Mouse (Mus musculus): ENCODE data around the gene Cers1. TPM values are rescaled to one million over a fixed set of nuclear protein-coding genes. Genes with fewer than 3 reads are reported as not detected.

Cers1 gene
- polyA plus RNA-seq, 1 experiment from 2014 or later = 24.5 TPM

GRCm38 (mm10) chr8:70283136-70284077 is 32.2 kb upstream of the Cers1 start:
- H3K9ac ChIP-seq = peak overlapping the region; percentile 94
- peak overlapping the region; percentile 74 for H3K4me2 ChIP-seq
- H3K4me1 ChIP-seq (replicated peaks) = peaks cover 33% of the 10 kb centered on the region
- H3K36me3 ChIP-seq = peaks cover 35% of the 10 kb centered on the region
- H3K4me3 ChIP-seq = peak overlapping the region; percentile 75
- H3K9me3 ChIP-seq = no peaks in the 10 kb centered on the region
- peak overlapping the region; percentile 55 for H3K27ac ChIP-seq
- H3K27me3 ChIP-seq = 0 out of 2 replicates have a peak, but pooled peaks cover 1% of the 10 kb centered on the region
- WGBS = under 1% methylated on average over 54 of the region's 55 CpGs
- peak; percentile 65 for ATAC-seq (ENCODE audit: low FRiP score)

GRCm38 (mm10) chr8:70284421-70284820 is 31.2 kb upstream of the Cers1 start:
- Histone ChIP-seq H3K9ac (no peak overlapping the region), H3K9me3 (no peaks in the 10 kb centered on the region), H3K27ac (no peak overlapping the region), H3K27me3 (no peaks in the 10 kb centered on the region), H3K4me3 (no peak overlapping the region), H3K36me3 (peaks cover 45% of the 10 kb centered on the region), H3K4me1 (replicated peaks) (peaks cover 33% of the 10 kb centered on the region), H3K4me2 (peak overlapping the region; percentile 74)
- WGBS = 74% methylated on average over 5 of the region's 5 CpGs
- no peak for ATAC-seq (ENCODE audit: low FRiP score)

GRCm38 (mm10) chr8:70285304-70285703 is 30.3 kb upstream of the Cers1 start:
- Histone ChIP-seq H3K9ac (no peak overlapping the region), H3K4me1 (replicated peaks) (peaks cover 33% of the 10 kb centered on the region), H3K27ac (no peak overlapping the region), H3K36me3 (peaks cover 52% of the 10 kb centered on the region), H3K4me2 (no peak overlapping the region), H3K27me3 (no peaks in the 10 kb centered on the region), H3K9me3 (no peaks in the 10 kb centered on the region), H3K4me3 (no peak overlapping the region)
- 98% methylated on average over 15 of the region's 15 CpGs for WGBS
- no peak for ATAC-seq (ENCODE audit: low FRiP score)

- H3K27me3 ChIP-seq = no peaks in the 10 kb centered on the region
- H3K9ac ChIP-seq = no peak overlapping the region
- WGBS = 90% methylated on average over 8 of the region's 8 CpGs
- H3K4me3 ChIP-seq = no peak overlapping the region
- no peak for ATAC-seq (ENCODE audit: low FRiP score)
- no peak overlapping the region for H3K4me2 ChIP-seq
- H3K36me3 ChIP-seq = peaks cover 67% of the 10 kb centered on the region
- H3K4me1 ChIP-seq (replicated peaks) = peaks cover 28% of the 10 kb centered on the region
- no peak overlapping the region for H3K27ac ChIP-seq
- H3K9me3 ChIP-seq = no peaks in the 10 kb centered on the region
Measured at GRCm38 (mm10) chr8:70286737-70287136, 28.8 kb upstream of the Cers1 start.

GRCm38 (mm10) chr8:70293988-70294405 is 21.6 kb upstream of the Cers1 start:
- no peak overlapping the region for H3K4me3 ChIP-seq
- no peak for ATAC-seq (ENCODE audit: low FRiP score)
- H3K27me3 ChIP-seq = no peaks in the 10 kb centered on the region
- no peak overlapping the region for H3K4me2 ChIP-seq
- no peak overlapping the region for H3K9ac ChIP-seq
- H3K9me3 ChIP-seq = no peaks in the 10 kb centered on the region
- no peaks in the 10 kb centered on the region for H3K4me1 ChIP-seq (replicated peaks)
- no peak overlapping the region for H3K27ac ChIP-seq
- WGBS = 73% methylated on average over 5 of the region's 5 CpGs
- peaks cover 94% of the 10 kb centered on the region for H3K36me3 ChIP-seq

- Histone ChIP-seq H3K4me3 (0 out of 2 replicates have a peak overlapping the region, but pooled peaks have one; percentile 82), H3K27ac (no peak overlapping the region), H3K4me1 (replicated peaks) (peaks cover 38% of the 10 kb centered on the region), H3K36me3 (peaks cover 56% of the 10 kb centered on the region), H3K9me3 (no peaks in the 10 kb centered on the region), H3K4me2 (0 out of 2 replicates have a peak overlapping the region, but pooled peaks have one; percentile 93), H3K27me3 (no peaks in the 10 kb centered on the region), H3K9ac (no peak overlapping the region)
- WGBS = 87% methylated on average over 3 of the region's 3 CpGs
- no peak for ATAC-seq (ENCODE audit: low FRiP score)
Measured at GRCm38 (mm10) chr8:70300881-70301280, 14.7 kb upstream of the Cers1 start.

GRCm38 (mm10) chr8:70302358-70302890 is 13.2 kb upstream of the Cers1 start, which contains the start of the genes Ddx49 and Cope:
TSS of gene Ddx49 (minus strand) at chr8:70302489.
TSS of gene Cope (plus strand) at chr8:70302518.
- WGBS = under 1% methylated on average over 40 of the region's 40 CpGs
- Histone ChIP-seq H3K4me3 (peak within 1 kb of the TSS; percentile 82), H3K9me3 (no peaks in the 10 kb centered on the region), H3K4me1 (replicated peaks) (peaks cover 38% of the 10 kb centered on the region), H3K4me2 (peak within 1 kb of the TSS; percentile 93), H3K36me3 (peaks cover 54% of the 10 kb centered on the region), H3K27ac (peak within 1 kb of the TSS; percentile 74), H3K27me3 (no peaks in the 10 kb centered on the region), H3K9ac (peak within 1 kb of the TSS; percentile 87)
- peak; percentile 93 for ATAC-seq (ENCODE audit: low FRiP score)

- H3K4me2 ChIP-seq = peak overlapping the region; percentile 93
- 5% methylated on average over 16 of the region's 16 CpGs for WGBS
- ATAC-seq (ENCODE audit: low FRiP score) = no peak; the same call in 1 of the 2 replicates
- peak overlapping the region; percentile 87 for H3K9ac ChIP-seq
- peak overlapping the region; percentile 74 for H3K27ac ChIP-seq
- no peaks in the 10 kb centered on the region for H3K27me3 ChIP-seq
- H3K4me3 ChIP-seq = peak overlapping the region; percentile 82
- peaks cover 38% of the 10 kb centered on the region for H3K4me1 ChIP-seq (replicated peaks)
- H3K9me3 ChIP-seq = no peaks in the 10 kb centered on the region
- H3K36me3 ChIP-seq = peaks cover 54% of the 10 kb centered on the region
Measured at GRCm38 (mm10) chr8:70302901-70303300, 12.7 kb upstream of the Cers1 start.

GRCm38 (mm10) chr8:70309311-70309710 is 6.3 kb upstream of the Cers1 start:
- Histone ChIP-seq H3K9ac (no peak overlapping the region), H3K36me3 (peaks cover 88% of the 10 kb centered on the region), H3K4me2 (no peak overlapping the region), H3K4me3 (no peak overlapping the region), H3K4me1 (replicated peaks) (peaks cover 9% of the 10 kb centered on the region), H3K27ac (no peak overlapping the region), H3K27me3 (no peaks in the 10 kb centered on the region), H3K9me3 (no peaks in the 10 kb centered on the region)
- ATAC-seq (ENCODE audit: low FRiP score) = no peak
- WGBS = 33% methylated on average over 2 of the region's 2 CpGs

- H3K9me3 ChIP-seq = no peaks in the 10 kb centered on the region
- no peak overlapping the region for H3K27ac ChIP-seq
- H3K9ac ChIP-seq = no peak overlapping the region
- H3K4me3 ChIP-seq = no peak overlapping the region
- no peak overlapping the region for H3K4me2 ChIP-seq
- peaks cover 36% of the 10 kb centered on the region for H3K4me1 ChIP-seq (replicated peaks)
- 95% methylated on average over 2 of the region's 2 CpGs for WGBS
- no peaks in the 10 kb centered on the region for H3K27me3 ChIP-seq
- no peak for ATAC-seq (ENCODE audit: low FRiP score)
- peaks cover 52% of the 10 kb centered on the region for H3K36me3 ChIP-seq
Measured at GRCm38 (mm10) chr8:70313399-70313798, 2.2 kb upstream of the Cers1 start.

- peak; percentile 85 for ATAC-seq (ENCODE audit: low FRiP score)
- Histone ChIP-seq H3K27ac (peak overlapping the region; percentile 95), H3K9me3 (no peaks in the 10 kb centered on the region), H3K9ac (peak overlapping the region; percentile 89), H3K27me3 (no peaks in the 10 kb centered on the region), H3K4me3 (peak overlapping the region; percentile 67), H3K4me2 (peak overlapping the region; percentile 88), H3K4me1 (replicated peaks) (peaks cover 39% of the 10 kb centered on the region), H3K36me3 (peaks cover 53% of the 10 kb centered on the region)
- WGBS = 9% methylated on average over 15 of the region's 15 CpGs
Measured at GRCm38 (mm10) chr8:70316511-70317504, 1.2 kb downstream of the Cers1 start.

Data from hindbrain, embryonic 13.5 days (tissue).